Mouse (Mus musculus) megakaryocyte, adult 5-6 weeks (primary cell): Measurements from ENCODE around the gene Tsc22d1. TPM values are rescaled to one million over a fixed set of nuclear protein-coding genes. Genes with fewer than 3 reads are reported as not detected.
A peak's percentile ranks its signal among the peaks of the same experiment; 100 is the strongest.

Experiments used
- ATAC-seq: 2 replicates; pipeline ENCODE4 v1.8.0; 2016; ENCODE audit warnings: mild to moderate bottlenecking, inconsistent platforms; ENCODE audit not compliant: poor library complexity, severe bottlenecking
- total RNA-seq, 2 experiments: library from RNA; stranded (forward) in 1 of 2; stranded (reverse) in 1 of 2; fragments of 153-499, 151-499 nt in 1 of 2; fragments of 221-1000, 200-1000 nt in 1 of 2; gene quantifications; 2 replicates each; pipeline versions ENCODE4 v1.2.3 to v1.2.4; 2015 to 2017

Gene Tsc22d1
- total RNA-seq, 2 experiments from 2014 or later = 17.3 to 25.8 TPM

GRCm38 (mm10) chr14:76513395-76514049 lies 98.8 kb downstream of the Tsc22d1 start:
- ATAC-seq = no peak

GRCm38 (mm10) chr14:76514050-76514585 lies 99.4 kb downstream of the Tsc22d1 start:
- no peak for ATAC-seq

DNA sequence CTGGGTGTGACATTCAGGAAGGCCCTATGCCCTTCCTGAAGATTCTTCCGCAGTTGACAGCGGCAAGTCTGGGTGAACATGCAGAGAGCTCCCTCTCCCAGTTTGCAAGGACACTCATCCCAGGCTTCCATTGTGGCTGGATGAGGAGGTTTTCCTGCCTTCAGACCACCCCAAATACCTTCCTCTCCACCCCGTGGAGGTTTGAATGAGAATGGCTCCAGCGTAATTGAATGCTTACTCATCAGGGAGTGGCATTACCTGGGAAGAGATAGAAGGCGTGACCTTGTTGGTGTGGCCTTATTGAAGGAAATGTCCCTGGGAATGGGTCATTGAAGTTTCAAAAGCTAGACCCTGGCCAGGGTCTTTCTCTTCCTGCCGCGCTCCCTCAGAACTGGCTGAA lies 100.9 kb downstream of the Tsc22d1 start:
- ATAC-seq = no peak

- 0 out of 2 replicates have a peak, but pooled peaks have one; percentile 30 for ATAC-seq
Measured at GRCm38 (mm10) chr14:76518217-76518616, 103.5 kb downstream of the Tsc22d1 start.

DNA sequence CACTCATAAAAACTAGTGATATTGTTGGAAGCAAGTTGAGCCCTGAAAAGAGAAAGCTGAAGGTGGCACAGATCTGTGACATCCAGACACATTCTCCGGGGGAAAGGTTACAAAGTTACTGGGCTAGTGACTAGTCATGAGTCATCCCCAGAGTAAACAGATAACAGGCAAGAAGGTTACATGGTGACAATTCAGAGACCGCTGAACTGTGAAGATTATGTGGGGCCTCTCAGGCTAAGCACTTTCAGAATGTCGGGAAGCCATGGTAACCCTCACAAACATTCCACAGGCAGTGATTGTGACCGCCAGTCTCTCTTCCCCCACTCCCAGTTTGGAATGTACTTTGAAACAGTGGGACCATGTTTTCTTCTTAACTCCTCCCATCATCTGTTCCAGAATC lies 105.8 kb downstream of the Tsc22d1 start:
- no peak for ATAC-seq

- ATAC-seq = no peak
Measured at GRCm38 (mm10) chr14:76521308-76521707, 106.5 kb downstream of the Tsc22d1 start.

GRCm38 (mm10) chr14:76523344-76523743 lies 108.6 kb downstream of the Tsc22d1 start:
- ATAC-seq = no peak

GRCm38 (mm10) chr14:76526467-76526866 lies 111.7 kb downstream of the Tsc22d1 start:
- ATAC-seq = no peak

DNA sequence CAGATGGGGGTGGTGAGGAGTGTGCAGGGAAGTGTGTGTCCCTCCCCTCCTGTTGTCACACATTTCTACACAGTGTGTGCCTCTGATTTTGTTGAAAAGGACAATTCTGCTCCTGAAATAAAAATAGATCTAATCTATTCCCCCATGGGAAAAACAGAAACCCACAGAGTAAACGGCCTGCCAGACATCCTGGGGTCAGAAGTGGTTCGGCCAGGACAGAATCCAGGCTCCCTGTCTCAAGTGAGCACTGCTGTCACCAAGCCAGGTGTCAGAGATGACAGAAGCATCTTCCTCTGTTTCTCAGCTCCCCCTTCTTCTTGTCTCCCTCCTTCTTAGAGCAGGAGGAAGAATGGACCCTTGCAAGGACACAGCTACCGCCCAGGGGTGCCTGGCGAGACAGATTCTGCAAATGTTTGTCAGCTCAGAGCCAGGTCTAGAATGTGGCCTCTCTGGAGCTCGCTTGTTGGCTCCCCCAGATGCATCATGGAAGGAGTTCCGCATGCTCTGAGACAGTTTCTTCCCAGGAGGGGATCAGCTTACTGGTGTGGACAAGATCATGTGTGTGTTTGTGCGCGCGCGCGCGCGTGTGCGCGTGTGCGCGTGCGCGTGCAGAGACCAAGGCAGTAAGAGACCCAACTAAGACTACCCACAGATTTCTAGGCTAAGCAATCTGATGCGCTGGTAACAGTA lies 112.4 kb downstream of the Tsc22d1 start:
- no peak for ATAC-seq

GRCm38 (mm10) chr14:76527758-76528313 lies 113.1 kb downstream of the Tsc22d1 start:
- ATAC-seq = no peak

GRCm38 (mm10) chr14:76528641-76529040 lies 113.9 kb downstream of the Tsc22d1 start:
- ATAC-seq = no peak

DNA sequence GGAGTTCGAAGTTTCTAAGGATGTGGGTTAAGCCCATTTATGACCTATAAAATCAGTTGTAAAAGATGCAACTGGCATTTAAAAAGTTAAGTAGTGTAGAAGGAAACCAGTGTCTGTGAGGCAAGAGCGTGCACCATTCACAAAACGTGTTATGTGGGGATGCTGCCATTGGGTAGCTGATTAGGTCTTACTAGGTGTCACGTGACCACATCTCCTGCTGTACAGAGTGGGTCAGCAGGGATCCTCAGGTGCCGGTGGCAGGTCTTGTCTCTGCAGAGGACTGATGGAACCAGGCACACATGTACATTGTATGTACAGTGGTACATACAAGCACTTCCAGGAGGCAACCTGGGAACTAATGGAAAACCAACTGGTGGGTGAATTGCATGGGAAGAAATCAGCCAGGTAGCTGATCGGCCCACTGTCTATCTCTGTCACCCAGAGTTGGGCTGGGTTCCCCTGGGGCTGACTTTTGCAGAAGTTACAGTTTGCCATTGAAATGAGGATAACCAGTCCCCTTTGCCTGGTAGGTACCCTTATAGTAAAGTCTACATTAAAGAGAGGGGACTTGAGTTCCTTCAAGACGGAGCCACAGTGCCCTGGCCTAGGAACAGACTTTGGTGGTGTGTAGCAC lies 116.4 kb downstream of the Tsc22d1 start:
- ATAC-seq = no peak

DNA sequence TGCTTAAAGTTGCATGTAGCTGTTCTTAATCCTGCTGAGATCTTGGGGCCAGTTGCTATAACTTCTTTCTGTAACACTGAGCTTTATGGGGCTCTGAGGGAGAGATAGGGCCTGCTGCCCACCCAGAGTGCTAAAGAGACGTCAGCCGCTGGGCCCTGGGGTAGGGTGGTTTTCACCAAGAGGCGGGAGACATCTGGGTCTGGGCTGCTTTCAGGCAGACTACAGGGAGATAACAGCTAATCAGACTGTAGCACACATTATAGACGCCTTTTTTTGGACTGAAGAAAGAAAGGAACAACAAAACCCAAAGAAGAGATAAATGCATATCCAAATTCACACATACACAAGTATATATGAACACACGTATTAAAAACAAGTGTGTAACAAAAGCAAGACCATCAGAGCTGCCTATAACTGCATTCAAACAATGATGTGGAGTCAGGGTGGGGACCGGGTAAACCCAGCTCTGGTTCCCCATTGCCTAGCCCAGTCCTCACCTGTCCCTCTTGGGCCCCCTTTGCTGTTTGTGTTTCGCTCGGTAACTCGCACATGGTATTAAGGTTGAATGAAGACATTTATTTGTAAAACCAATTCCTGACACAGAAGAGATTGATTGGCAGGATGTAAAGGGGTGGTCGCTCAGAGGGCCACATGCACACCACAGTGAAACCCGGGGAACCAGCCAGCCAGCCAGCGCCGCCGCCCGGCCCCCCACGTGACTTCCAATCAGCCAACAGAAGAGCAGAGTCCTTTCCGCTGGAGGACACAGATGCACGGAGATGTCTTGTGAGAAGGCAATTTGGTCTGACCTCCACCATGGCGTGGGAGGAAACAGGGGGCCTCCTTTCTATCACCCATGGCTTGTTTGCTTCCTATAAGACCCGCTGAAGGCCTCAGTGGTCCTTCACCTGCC lies 117.8 kb downstream of the Tsc22d1 start:
- peak; percentile 56 for ATAC-seq

DNA sequence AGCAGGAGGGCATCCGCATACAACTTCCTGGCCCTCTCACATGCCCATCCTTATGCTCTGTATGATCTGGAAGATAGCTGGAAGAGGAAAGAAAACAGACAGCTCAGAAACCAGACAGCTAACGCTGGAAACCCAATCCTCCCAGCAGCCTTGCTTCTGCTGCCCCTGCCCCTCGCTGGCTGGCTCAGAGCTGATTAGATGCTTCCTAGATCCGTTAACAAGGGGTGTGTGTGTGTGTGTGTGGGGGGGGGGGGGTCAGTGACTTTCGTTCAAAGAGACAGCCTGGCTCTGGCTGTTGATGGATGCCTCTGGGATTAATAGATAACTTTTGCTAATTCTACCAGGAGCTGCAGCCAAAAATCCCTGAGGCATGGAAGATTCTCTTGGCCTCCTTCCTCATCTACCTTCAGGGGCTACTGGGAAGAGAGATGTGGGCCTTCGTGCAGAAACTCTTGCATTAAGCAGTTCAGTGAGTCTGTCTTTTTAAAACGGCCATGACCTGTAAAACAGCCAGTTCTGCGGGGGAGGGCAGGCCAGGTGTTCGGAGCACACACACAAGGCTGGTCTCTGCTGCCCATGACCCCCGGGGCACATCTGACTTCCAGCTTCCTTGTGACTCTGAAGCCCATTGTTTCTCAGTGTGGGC lies 118.5 kb downstream of the Tsc22d1 start:
- ATAC-seq = peak; percentile 26; the same call in 1 of the 2 replicates

DNA sequence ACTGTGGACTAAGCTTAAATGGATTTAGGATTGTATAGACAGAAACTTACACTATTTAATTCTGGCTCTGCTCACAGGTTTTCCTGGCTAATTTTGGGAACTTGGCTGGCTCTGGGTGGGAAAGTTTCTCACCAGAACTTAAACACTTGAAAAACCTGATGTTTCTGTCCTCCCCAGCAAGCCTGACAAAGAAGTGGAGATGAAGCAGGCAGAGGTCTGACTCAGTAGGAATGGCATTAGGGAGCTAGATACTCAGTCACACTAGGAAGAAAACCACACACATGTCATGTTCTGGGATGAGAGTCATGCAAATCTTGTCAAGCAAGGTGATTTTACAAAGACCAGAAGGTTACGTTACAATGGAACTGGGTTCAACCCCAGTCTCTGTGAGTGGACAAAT lies 120.3 kb downstream of the Tsc22d1 start:
- no peak for ATAC-seq

GRCm38 (mm10) chr14:76536921-76537320 lies 122.2 kb downstream of the Tsc22d1 start:
- ATAC-seq = no peak

- no peak for ATAC-seq
Measured at GRCm38 (mm10) chr14:76540005-76540670, 125.4 kb downstream of the Tsc22d1 start.

GRCm38 (mm10) chr14:76541341-76541740 lies 126.6 kb downstream of the Tsc22d1 start:
- ATAC-seq = no peak

GRCm38 (mm10) chr14:76544136-76544535 lies 129.4 kb downstream of the Tsc22d1 start:
- peak; percentile 63 for ATAC-seq
